Mouse (Mus musculus) CH12.LX (cell line): ENCODE results near the gene Msh3.

Source experiments
- BHLHE40 ChIP-seq: IDR thresholded peaks from 2 replicates; pipeline ENCODE4 v1.6.1; 2011; ENCODE audit warnings: mild to moderate bottlenecking, low read depth, low read length, improper control_type of control experiment
- CTCF ChIP-seq, 2 experiments: IDR thresholded peaks in 1 of 2; conservative IDR thresholded peaks in 1 of 2; 2 replicates each; pipeline ENCODE4 v1.5.1; 2011 to 2012; ENCODE audit warnings: low read depth in 2 of 2, low read length in 2 of 2, improper control_type of control experiment in 1 of 2, inconsistent platforms in 1 of 2, mild to moderate bottlenecking in 1 of 2, moderate library complexity in 1 of 2
- E2F4 ChIP-seq: IDR thresholded peaks from 2 replicates; pipeline ENCODE4 v1.6.1; 2011; ENCODE audit warnings: low read depth, low read length, improper control_type of control experiment; ENCODE audit not compliant: insufficient replicate concordance
- EP300 ChIP-seq: IDR thresholded peaks from 2 replicates; pipeline ENCODE4 v1.6.1; 2011; ENCODE audit warnings: low read length, improper control_type of control experiment
- IRF4 ChIP-seq: IDR thresholded peaks from 2 replicates; pipeline ENCODE4 v1.6.1; 2014; ENCODE audit warnings: low read depth, mild to moderate bottlenecking, inconsistent platforms, low read length, improper control_type of control experiment
- MEF2A ChIP-seq: IDR thresholded peaks from 2 replicates; pipeline ENCODE4 v1.6.1; 2014; ENCODE audit warnings: low read depth, mild to moderate bottlenecking, inconsistent platforms, low read length, improper control_type of control experiment, borderline replicate concordance
- MYC ChIP-seq: IDR thresholded peaks from 2 replicates; pipeline ENCODE4 v1.6.1; 2011; ENCODE audit warnings: low read depth, mild to moderate bottlenecking, improper control_type of control experiment, low read length
- POLR2A ChIP-seq: IDR thresholded peaks from 2 replicates; pipeline ENCODE4 v1.6.1; 2011; ENCODE audit warnings: low read depth, mild to moderate bottlenecking, improper control_type of control experiment, low read length
- SMC3 ChIP-seq: IDR thresholded peaks from 2 replicates; pipeline ENCODE4 v1.6.1; 2011; ENCODE audit warnings: low read depth, low read length, improper control_type of control experiment
- TCF12 ChIP-seq: IDR thresholded peaks from 2 replicates; pipeline ENCODE4 v1.6.1; 2014; ENCODE audit warnings: low read depth, mild to moderate bottlenecking, inconsistent platforms, low read length, improper control_type of control experiment
- USF1 ChIP-seq: IDR thresholded peaks from 2 replicates; pipeline ENCODE4 v1.6.1; 2014; ENCODE audit warnings: low read depth, mild to moderate bottlenecking, inconsistent platforms, low read length, improper control_type of control experiment
- USF2 ChIP-seq: conservative IDR thresholded peaks from 2 replicates; pipeline ENCODE4 v1.6.1; 2011; ENCODE audit warnings: low read depth, low read length, improper control_type of control experiment

DNA sequence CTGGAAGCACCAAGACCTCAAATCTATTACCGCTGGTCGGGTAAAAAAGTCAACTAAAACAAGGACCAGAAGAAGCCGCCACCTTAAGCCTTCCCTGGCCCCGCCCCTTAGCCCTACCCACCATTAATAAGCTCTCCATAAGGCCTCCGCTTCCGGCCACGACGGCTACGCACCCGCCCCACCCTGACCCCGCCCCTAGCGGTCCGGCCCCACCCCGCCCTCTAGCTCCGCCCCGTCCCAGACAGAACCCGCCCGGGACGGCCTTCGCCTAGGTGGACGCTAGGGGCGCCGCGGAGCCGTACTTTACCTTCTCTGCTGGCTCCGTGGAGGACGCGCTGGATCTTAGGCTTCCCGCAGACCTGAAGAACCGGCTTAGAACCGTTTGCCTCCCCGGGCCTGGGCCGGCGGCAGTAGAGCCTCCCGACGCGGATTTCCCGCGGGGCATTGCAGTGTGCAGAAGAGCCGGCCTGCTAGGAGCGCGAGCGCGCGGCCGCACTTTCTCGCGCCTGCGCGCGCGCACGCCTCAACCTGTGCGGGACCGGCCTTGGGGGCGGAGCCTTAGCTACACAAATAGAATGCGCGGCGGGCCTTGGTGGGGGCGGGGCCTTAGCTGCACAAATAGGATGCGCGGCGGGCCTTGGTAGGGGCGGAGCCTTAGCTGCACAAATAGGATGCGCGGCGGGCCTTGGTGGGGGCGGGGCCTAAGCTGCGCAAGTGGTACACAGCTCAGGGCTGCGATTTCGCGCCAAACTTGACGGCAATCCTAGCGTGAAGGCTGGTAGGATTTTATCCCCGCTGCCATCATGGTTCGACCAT lies at the start of gene Msh3, which contains the start of gene Dhfr:
- TF ChIP-seq CTCF (conservative IDR thresholded peaks at IDR 0.05 in 1 of 2, IDR thresholded peaks at IDR 0.05 in 1 of 2; ENCODE audit: low read depth in 2 of 2, low read length in 2 of 2): peak in 1 of 2 experiments; percentile 65; a peak in 2 of 4 replicates
- no peak for TF ChIP-seq EP300
- no peak for TF ChIP-seq MYC
- TF ChIP-seq SMC3: peak; percentile 7
- TF ChIP-seq E2F4: peak; percentile 95
- peak; percentile 76 for TF ChIP-seq TCF12
- TF ChIP-seq USF2: no peak
- TF ChIP-seq MEF2A: peak; percentile 65; the same call in 1 of the 2 replicates
- TF ChIP-seq BHLHE40: 0 out of 2 replicates have a peak, but pooled peaks have one; percentile 8
- no peak for TF ChIP-seq IRF4
- TF ChIP-seq USF1: no peak
- peak; percentile 84 for TF ChIP-seq POLR2A
